Comparison of ENCODE assay signal across 22 mouse cellular contexts in genomic region chr2:118963676-118964012, GRCm38 (mm10). TPM values are rescaled to one million over a fixed set of nuclear protein-coding genes. Genes with fewer than 3 reads are reported as not detected.
DNase-seq lines count a peak whose midpoint lies in the region; ATAC-seq and TF ChIP-seq lines count a peak whose summit lies in the region.
"Had no signal": no experiment of that assay in that cellular context is flagged by ENCODE, and none has a peak within 500 bp of the region (broad histone marks: within the 10 kb centered on the region; RNA-seq: fewer than 3 reads in every experiment).

No protein-coding gene starts in this region.

- H3K36me3 ChIP-seq in heart, embryonic 11.5 days (ENCODE audit: control insufficient read depth, insufficient read depth, low read length), result no peaks in the 10 kb centered on the region
- no peaks in the 10 kb centered on the region for H3K36me3 ChIP-seq in stomach, embryonic 15.5 days
- no peaks in the 10 kb centered on the region for H3K36me3 ChIP-seq in stomach, postnatal 0 days (ENCODE audit: control insufficient read depth, insufficient read depth, low read length)
- H3K36me3 ChIP-seq in liver, embryonic 14.5 days (replicated peaks; ENCODE audit: control insufficient read depth, insufficient read depth, low read depth), result no peaks in the 10 kb centered on the region
- H3K36me3 ChIP-seq: forebrain, embryonic 12.5 days; intestine, embryonic 15.5 days; limb, embryonic 13.5 days; lung, embryonic 15.5 days; midbrain, embryonic 12.5 days had no signal

- TF ChIP-seq CTCF in stomach, postnatal 0 days (IDR thresholded peaks at IDR 0.05; ENCODE audit: low read depth), result no peak
- TF ChIP-seq CTCF in liver, embryonic 14.5 days (IDR thresholded peaks at IDR 0.05; ENCODE audit: low read depth), result no peak

- no peaks in the 10 kb centered on the region; the same call in 1 of the 2 replicates for H3K4me1 ChIP-seq in heart, embryonic 11.5 days (ENCODE audit: control insufficient read depth, insufficient read depth, low read length)
- H3K4me1 ChIP-seq in stomach, embryonic 15.5 days, result no peaks in the 10 kb centered on the region
- H3K4me1 ChIP-seq in stomach, postnatal 0 days (replicated peaks; ENCODE audit: control insufficient read depth, insufficient read depth), result no peaks in the 10 kb centered on the region
- peaks cover 37 to 49% of the 10 kb centered on the region in 2 experiments for H3K4me1 ChIP-seq in liver, embryonic 14.5 days (replicated peaks; ENCODE audit: control insufficient read depth in 2 of 2, insufficient read depth in 2 of 2, low read length in 1 of 2)
- H3K4me1 ChIP-seq: forebrain, embryonic 12.5 days; intestine, embryonic 15.5 days; limb, embryonic 13.5 days; lung, embryonic 15.5 days; midbrain, embryonic 12.5 days had no signal

- no peak for ATAC-seq in heart, embryonic 11.5 days (replicated peaks; ENCODE audit: insufficient number of reproducible peaks, low FRiP score, low TSS enrichment)
- peak; percentile 60; the same call in 1 of the 2 replicates for ATAC-seq in stomach, embryonic 15.5 days (ENCODE audit: insufficient read depth, low FRiP score, low read depth)
- no peak for ATAC-seq in stomach, postnatal 0 days (ENCODE audit: low FRiP score, low TSS enrichment)
- ATAC-seq in liver, embryonic 14.5 days (ENCODE audit: insufficient read depth), result peak; percentile 89
- ATAC-seq: intestine, embryonic 15.5 days had no signal

- H3K9ac ChIP-seq in heart, embryonic 11.5 days (ENCODE audit: low read depth, low read length), result no peak overlapping the region
- no peak overlapping the region for H3K9ac ChIP-seq in stomach, embryonic 15.5 days
- H3K9ac ChIP-seq in stomach, postnatal 0 days (ENCODE audit: low read length), result no peak overlapping the region
- H3K9ac ChIP-seq in liver, embryonic 14.5 days (replicated peaks), result peak overlapping the region; percentile 33
- H3K9ac ChIP-seq: forebrain, embryonic 12.5 days; intestine, embryonic 15.5 days; limb, embryonic 13.5 days; lung, embryonic 15.5 days; midbrain, embryonic 12.5 days had no signal

- no peaks in the 10 kb centered on the region for H3K27me3 ChIP-seq in heart, embryonic 11.5 days (ENCODE audit: control insufficient read depth, insufficient read depth, low read length)
- no peaks in the 10 kb centered on the region for H3K27me3 ChIP-seq in stomach, embryonic 15.5 days (replicated peaks)
- no peaks in the 10 kb centered on the region for H3K27me3 ChIP-seq in stomach, postnatal 0 days (ENCODE audit: control insufficient read depth, insufficient read depth, low read length)
- H3K27me3 ChIP-seq in liver, embryonic 14.5 days (ENCODE audit: control insufficient read depth, insufficient read depth, low read length), result no peaks in the 10 kb centered on the region
- H3K27me3 ChIP-seq: forebrain, embryonic 12.5 days; intestine, embryonic 15.5 days; limb, embryonic 13.5 days; lung, embryonic 15.5 days; midbrain, embryonic 12.5 days had no signal

- H3K9me3 ChIP-seq in heart, embryonic 11.5 days (replicated peaks; ENCODE audit: control insufficient read depth, low read length), result no peaks in the 10 kb centered on the region
- no peaks in the 10 kb centered on the region for H3K9me3 ChIP-seq in stomach, embryonic 15.5 days
- H3K9me3 ChIP-seq in stomach, postnatal 0 days (ENCODE audit: control insufficient read depth, low read length), result no peaks in the 10 kb centered on the region
- no peaks in the 10 kb centered on the region for H3K9me3 ChIP-seq in liver, embryonic 14.5 days (ENCODE audit: control insufficient read depth, low read length)
- H3K9me3 ChIP-seq: forebrain, embryonic 12.5 days; intestine, embryonic 15.5 days; limb, embryonic 13.5 days; lung, embryonic 15.5 days; midbrain, embryonic 12.5 days had no signal

- no peak overlapping the region for H3K4me3 ChIP-seq in heart, embryonic 11.5 days (ENCODE audit: low read depth, low read length)
- H3K4me3 ChIP-seq in stomach, embryonic 15.5 days (replicated peaks), result no peak overlapping the region
- H3K4me3 ChIP-seq in stomach, postnatal 0 days (ENCODE audit: low read depth, low read length), result no peak overlapping the region
- H3K4me3 ChIP-seq in liver, embryonic 14.5 days (ENCODE audit: insufficient read depth in 1 of 2, low read depth in 2 of 2, low read length in 2 of 2), result no peak overlapping the region; a peak in 1 of 4 replicates
- H3K4me3 ChIP-seq: forebrain, embryonic 12.5 days; intestine, embryonic 15.5 days; layer of hippocampus, adult 2 months; limb, embryonic 13.5 days; lung, embryonic 15.5 days; midbrain, embryonic 12.5 days had no signal

- H3K4me2 ChIP-seq in heart, embryonic 11.5 days, result peak overlapping the region; percentile 22; the same call in 1 of the 2 replicates
- H3K4me2 ChIP-seq in stomach, embryonic 15.5 days, result no peak overlapping the region
- no peak overlapping the region for H3K4me2 ChIP-seq in stomach, postnatal 0 days (replicated peaks; ENCODE audit: low read depth)
- H3K4me2 ChIP-seq in liver, embryonic 14.5 days (ENCODE audit: low read depth), result peak overlapping the region; percentile 44
- H3K4me2 ChIP-seq: forebrain, embryonic 12.5 days; intestine, embryonic 15.5 days; limb, embryonic 13.5 days; lung, embryonic 15.5 days; midbrain, embryonic 12.5 days had no signal

- H3K27ac ChIP-seq in heart, embryonic 11.5 days (ENCODE audit: low read depth, low read length), result no peak overlapping the region
- no peak overlapping the region for H3K27ac ChIP-seq in stomach, embryonic 15.5 days
- no peak overlapping the region for H3K27ac ChIP-seq in stomach, postnatal 0 days (replicated peaks)
- peak overlapping the region; percentile 74 for H3K27ac ChIP-seq in liver, embryonic 14.5 days
- H3K27ac ChIP-seq: forebrain, embryonic 12.5 days; intestine, embryonic 15.5 days; kidney, postnatal 0 days; layer of hippocampus, adult 2 months; limb, embryonic 13.5 days; lung, embryonic 15.5 days; midbrain, embryonic 12.5 days had no signal

- no peak for DNase-seq in heart, postnatal 25 days (ENCODE audit: low spot score)
- DNase-seq in stomach, postnatal 0 days (ENCODE audit: low spot score), result no peak
- peak; percentile 53 to 69 (median 55) for DNase-seq in liver, embryonic 14.5 days (ENCODE audit: low read depth in 3 of 3, low spot score in 3 of 3)
- DNase-seq in urinary bladder, postnatal 36 days (ENCODE audit: low spot score in 2 of 2), result no peak
- DNase-seq in kidney, adult 18-20 months, result no peak
- no peak for DNase-seq in frontal cortex, postnatal 14 days (ENCODE audit: low spot score in 2 of 2)
- DNase-seq: adrenal gland, postnatal 36 days; cerebellum, adult 2 months; gastrocnemius, postnatal 36 days; layer of hippocampus, postnatal 36 days; lung, postnatal 4 days; retina, postnatal 1 day; thymus, postnatal 25 days had no signal

- no peak for TF ChIP-seq EP300 in stomach, postnatal 0 days (optimal IDR thresholded peaks at IDR 0.05)
- TF ChIP-seq EP300 in liver, embryonic 14.5 days (IDR thresholded peaks at IDR 0.05; ENCODE audit: low read depth), result peak; percentile 83

- intact Hi-C loops in heart, postnatal 25 days (cut with DNase I), result no loop called here

- WGBS in heart, embryonic 11.5 days (ENCODE audit: insufficient replicate concordance), result 34% methylated on average over 7 of the region's 7 CpGs
- WGBS in stomach, embryonic 15.5 days, result 62% methylated on average over 7 of the region's 7 CpGs
- 68% methylated on average over 7 of the region's 7 CpGs for WGBS in stomach, postnatal 0 days
- 32% methylated on average over 7 of the region's 7 CpGs for WGBS in liver, embryonic 14.5 days (ENCODE audit: insufficient replicate concordance)

RNA-seq across cellular contexts. Expression of gene Chst14, which starts 37.3 kb away (rescaled TPM):
- polyA plus RNA-seq in heart, embryonic 11.5 days (2014; fragmentation: Nextera tagmentation; extraction: Ambion mirVana), result 19.6 and 22.3 TPM in 2 replicates
- 1 to 10 TPM; 9.3 to 9.8 TPM for total RNA-seq in heart, postnatal 25 days (2021)
- 26.3 and 26.9 TPM in 2 replicates for polyA plus RNA-seq in stomach, embryonic 15.5 days (2015; fragmentation: Nextera tagmentation; extraction: Ambion mirVana)
- 13.6 and 14.2 TPM in 2 replicates for polyA plus RNA-seq in stomach, postnatal 0 days (2015; fragmentation: Nextera tagmentation; extraction: Ambion mirVana)
- 3.6 and 3.7 TPM in 2 replicates for polyA plus RNA-seq in liver, embryonic 14.5 days (2012; rRNA removed)
- polyA plus RNA-seq in liver, embryonic 14.5 days (2014; fragmentation: Nextera tagmentation; extraction: Ambion mirVana), result 4.2 and 4.3 TPM in 2 replicates

Comparison
In these comparisons a context has a peak if more than half of its experiments do, and no peak if none do; other contexts are left out.
1. ATAC-seq: peak in stomach, embryonic 15.5 days (single experiment) and liver, embryonic 14.5 days (single experiment); none in heart, embryonic 11.5 days (single experiment) and stomach, postnatal 0 days (single experiment).
2. H3K4me2 ChIP-seq: peak in heart, embryonic 11.5 days (single experiment) and liver, embryonic 14.5 days (single experiment); none in stomach, embryonic 15.5 days (single experiment) and stomach, postnatal 0 days (single experiment).
3. DNase-seq: peak in liver, embryonic 14.5 days (3 of 3); none in heart, postnatal 25 days (single experiment), stomach, postnatal 0 days (single experiment), urinary bladder, postnatal 36 days (0 of 2), kidney, adult 18-20 months (single experiment) and frontal cortex, postnatal 14 days (0 of 2).